Mouse (Mus musculus) layer of hippocampus, postnatal 25 days (tissue): Measurements from ENCODE around the gene Wdr31. TPM values are rescaled to one million over a fixed set of nuclear protein-coding genes. Genes with fewer than 3 reads are reported as not detected.
A peak's percentile ranks its signal among the peaks of the same experiment; 100 is the strongest.

Experiments
- DNase-seq, 2 experiments: peaks; one replicate each; pipeline ENCODE4 v3.0.0; 2022; ENCODE audit warnings: mixed read lengths in 2 of 2, low spot score in 1 of 2; ENCODE audit errors: extremely low spot score in 1 of 2
- total RNA-seq, 2 experiments: library from RNA; stranded (reverse); gene quantifications; 2 replicates each; pipeline ENCODE4 v1.2.3; 2021

The Wdr31 gene
- 1 to 10 TPM; 6.7 to 8.5 TPM for total RNA-seq

- peak; percentile 80 to 81 for DNase-seq
Observed at GRCm38 (mm10) chr4:62470598-62471051, at the start of gene Wdr31. TSS of gene Wdr31 (minus strand) at chr4:62470896.

DNA sequence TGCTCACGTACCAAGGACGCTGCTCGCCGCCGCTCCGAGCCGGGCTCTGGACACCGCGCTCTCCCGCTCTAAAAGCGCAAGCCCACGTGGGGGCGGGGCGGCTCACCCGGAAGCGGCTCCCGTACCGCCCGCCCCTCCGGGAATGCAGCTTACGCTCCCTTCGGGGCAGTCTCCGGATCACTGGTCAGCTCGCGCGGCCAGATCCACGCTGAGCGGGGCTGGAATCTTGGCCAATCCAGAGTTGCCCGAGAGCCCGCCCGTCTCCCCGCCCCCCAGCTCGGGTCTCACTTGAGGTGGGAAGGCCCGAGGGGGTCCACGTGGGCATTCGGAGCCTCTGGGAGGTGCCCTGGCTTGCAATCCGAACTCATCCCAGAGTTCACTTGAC lies 49.1 kb upstream of the Wdr31 start, which contains the start of gene Alad:
TSS of gene Alad (minus strand) at position 70 of the 385 bp plus-strand sequence.
- peak; percentile 72 to 76 for DNase-seq

DNA sequence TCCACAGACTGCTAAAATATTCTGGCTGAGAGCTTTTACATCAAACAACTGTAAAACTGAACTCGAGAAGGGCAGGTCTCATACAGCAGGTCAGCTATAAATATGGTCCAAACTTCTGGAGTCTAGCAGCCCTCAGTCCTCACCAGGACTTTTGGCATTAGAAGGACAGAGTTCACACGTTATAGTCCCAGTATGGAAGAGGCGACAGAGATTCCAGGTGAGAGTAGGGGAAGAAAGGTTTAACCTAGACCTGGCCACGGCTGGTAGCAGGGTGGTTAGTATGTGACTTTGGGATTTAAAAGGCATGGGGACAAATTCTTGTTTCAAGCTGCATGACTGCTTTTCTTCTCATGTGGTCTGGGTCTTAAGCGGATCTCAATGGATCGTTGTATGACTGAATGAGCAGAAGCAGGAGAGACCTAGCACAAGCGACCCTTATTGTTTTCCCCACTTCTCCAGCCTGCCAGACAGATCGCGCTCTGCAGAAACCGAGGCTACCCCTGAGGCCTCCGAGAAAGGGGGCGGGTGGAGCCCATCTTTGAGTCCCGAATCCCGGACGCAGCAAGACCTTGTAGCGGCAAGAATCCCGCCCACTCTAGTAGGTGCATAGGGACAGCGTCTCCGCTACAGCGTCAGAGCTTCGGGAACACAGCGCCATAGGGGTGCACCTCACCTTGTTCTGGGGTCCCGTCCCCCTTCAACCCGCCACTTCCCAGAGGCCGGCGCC lies 48.6 kb upstream of the Wdr31 start:
- no peak for DNase-seq

GRCm38 (mm10) chr4:62518416-62519121 lies 47.9 kb upstream of the Wdr31 start:
- DNase-seq, result no peak

GRCm38 (mm10) chr4:62517538-62518415 lies 47.1 kb upstream of the Wdr31 start:
- DNase-seq, result no peak

DNA sequence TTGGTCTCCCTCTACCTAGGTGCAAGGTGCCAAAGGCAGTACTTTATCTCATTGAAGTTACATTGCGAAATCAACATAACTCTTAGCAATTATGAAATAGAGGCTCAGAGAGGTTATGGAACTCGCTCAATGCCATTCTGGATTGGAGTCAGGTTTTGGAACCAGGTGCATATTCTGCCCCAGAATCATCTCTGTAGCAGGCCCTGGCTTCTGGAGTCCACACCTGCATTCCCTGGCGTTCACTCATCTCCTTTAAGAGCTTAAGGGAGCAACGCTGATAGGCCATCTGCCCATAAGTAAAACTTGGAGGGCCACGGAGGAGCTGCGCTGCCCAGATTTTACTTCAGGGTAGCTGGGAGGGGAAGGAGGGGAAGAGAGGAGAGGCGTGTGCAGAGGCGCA lies 46.4 kb upstream of the Wdr31 start:
- DNase-seq, result no peak

GRCm38 (mm10) chr4:62516579-62516978 lies 45.9 kb upstream of the Wdr31 start:
- no peak for DNase-seq

GRCm38 (mm10) chr4:62516079-62516478 lies 45.4 kb upstream of the Wdr31 start:
- no peak for DNase-seq

GRCm38 (mm10) chr4:62515490-62515889 lies 44.8 kb upstream of the Wdr31 start:
- DNase-seq, result no peak

- no peak for DNase-seq
Observed at GRCm38 (mm10) chr4:62514995-62515394, 44.3 kb upstream of the Wdr31 start.

DNA sequence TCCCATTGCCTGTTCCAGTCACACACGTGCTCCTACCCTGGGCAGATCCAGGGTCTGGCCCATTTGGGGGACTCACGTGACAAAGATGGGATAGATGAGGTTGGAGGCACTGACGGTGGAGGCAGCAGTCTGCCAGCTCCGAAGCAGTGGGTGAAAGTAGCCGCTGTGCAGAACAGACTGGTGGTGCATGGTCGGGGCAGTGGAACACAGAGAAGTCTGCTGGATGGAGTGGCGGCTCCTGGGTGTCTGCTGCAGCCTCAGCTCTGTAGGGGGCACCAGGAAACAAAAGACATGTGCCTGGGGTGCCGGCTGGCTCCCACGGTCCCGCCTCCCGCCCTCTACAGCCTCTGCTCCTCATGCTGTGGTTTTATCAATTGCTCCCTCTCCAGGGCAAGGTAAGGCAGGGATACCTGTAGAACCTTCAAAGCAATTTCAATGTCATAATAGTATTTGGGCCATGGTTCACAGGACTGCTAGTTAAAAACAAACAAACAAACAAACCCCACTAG lies 43.4 kb upstream of the Wdr31 start:
- no peak for DNase-seq

DNA sequence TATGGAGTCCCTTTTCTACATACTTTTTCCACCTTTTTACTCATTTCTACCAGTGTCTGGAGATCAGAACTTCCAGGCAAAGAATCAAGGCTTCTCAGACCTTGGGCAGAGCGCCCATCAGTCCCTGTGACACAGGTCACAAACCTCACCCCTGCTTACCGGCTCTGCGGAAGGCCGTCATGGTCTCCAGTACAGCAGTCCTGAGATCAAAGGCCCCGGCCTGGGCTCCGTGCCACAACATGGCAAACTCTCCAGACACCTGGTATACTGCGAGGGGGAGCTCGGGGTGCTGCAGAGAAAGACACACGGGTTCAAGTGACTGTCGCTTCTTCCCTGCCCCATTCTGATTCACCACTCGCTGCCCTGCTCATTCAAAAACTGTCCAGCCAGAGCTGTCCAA lies 39.2 kb upstream of the Wdr31 start:
- DNase-seq, result no peak

DNA sequence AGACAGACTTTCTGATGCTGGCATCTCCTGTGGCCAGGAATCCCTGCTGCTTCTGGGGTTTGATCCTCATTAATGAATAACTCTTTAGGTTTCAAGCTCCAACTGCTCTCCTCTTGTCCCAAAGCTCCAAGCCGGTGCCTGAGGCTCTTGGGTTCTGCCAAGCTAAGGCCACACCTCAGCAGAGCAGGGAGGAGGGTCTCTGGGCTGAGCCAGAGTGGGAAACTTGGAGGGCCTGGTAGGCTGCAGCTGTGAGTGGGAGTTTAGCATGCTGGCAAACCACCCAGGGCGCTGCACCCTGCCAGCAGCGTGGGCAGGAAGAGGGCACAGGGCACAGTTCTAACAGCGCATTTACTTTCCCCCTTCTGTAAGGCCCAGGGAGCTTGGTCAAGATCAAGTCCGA lies 38.1 kb upstream of the Wdr31 start:
- DNase-seq, result no peak

DNA sequence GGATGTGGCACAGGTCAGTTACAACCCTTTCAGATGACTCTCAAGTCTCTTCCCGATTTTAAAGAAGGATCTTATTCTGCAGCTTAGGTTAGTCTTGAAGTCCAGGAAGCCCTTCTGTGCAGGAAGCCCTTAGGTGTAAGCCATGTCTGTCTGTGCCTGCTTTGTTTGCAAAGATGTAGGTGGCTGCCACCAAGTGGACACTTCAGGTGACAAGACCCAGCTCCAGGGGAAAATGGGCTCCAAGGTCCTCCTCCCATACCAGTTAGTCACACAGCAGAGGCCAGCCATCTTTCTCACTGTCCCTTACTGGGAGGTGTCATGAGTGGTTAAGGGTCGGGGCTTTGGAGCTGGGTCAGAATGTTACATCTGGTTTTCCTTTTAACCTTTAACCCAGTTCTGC lies 36.1 kb upstream of the Wdr31 start:
- no peak for DNase-seq

DNA sequence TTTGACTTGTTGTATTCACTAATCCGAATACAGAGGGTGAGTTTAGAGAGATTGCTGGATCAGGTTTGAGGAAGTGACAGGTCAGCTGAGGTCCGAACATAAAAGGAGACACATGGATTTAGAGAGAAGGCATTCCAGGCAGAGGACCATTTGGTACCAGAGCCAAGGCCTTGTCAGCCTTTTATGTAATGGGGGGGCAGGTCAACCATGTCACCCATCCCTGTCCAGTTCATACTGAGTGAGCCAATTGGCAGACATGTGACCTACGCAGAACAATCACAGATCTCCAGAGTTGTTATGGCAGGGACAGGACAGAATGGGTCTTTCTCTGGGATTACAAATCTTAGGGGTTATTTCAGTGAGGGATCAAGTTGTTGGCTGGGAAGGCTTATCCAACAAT lies 35.3 kb upstream of the Wdr31 start:
- no peak for DNase-seq

- DNase-seq, result no peak
Observed at GRCm38 (mm10) chr4:62503374-62503970, 32.8 kb upstream of the Wdr31 start, which contains the start of gene Hdhd3. TSS of gene Hdhd3 (minus strand) at chr4:62503467.

DNA sequence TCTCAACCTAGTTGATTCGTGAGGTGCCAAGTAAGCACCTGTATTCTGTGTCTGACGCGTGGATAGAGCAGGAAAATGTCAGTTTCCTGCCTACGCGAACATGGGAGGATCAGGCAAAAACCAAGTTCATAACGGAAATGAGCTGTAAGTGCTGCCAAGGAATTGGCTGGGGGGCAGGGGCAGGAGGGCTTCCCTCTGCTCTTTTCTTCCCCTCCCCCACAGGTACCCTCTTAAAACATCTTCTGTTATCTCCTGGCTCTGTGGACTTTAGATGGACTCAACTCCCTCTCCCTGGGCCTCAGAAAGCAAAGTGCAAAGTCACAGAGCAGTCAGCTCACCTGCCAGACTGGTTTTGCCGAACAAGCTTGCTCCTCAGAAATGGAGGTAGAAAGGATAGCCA lies 32.3 kb upstream of the Wdr31 start:
- no peak for DNase-seq

- peak; percentile 80 to 82 for DNase-seq
Observed at GRCm38 (mm10) chr4:62501964-62502732, 31.5 kb upstream of the Wdr31 start.

DNA sequence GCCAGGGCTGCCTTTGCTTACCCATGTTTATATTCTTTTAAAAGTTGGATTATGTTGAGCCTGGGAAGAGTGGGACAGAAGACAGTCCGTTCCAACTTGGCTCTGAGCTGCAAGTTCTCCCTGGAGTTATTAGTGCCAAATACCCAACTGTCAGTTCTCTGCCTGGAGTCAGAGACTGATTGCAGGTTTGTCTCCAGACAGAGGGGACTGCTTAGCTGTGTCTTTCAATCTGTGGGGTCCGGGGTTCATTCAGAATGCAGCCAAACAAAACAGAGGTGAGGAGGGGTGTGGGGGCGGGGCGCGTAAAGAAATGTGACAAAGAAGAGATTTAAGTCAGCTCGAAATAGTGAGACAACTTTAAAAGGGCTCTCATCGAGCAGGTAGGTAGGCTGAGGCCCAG lies 30.8 kb upstream of the Wdr31 start:
- no peak for DNase-seq
